Comparison of ENCODE assay signal across 10 mouse cellular contexts in the genomic region with DNA sequence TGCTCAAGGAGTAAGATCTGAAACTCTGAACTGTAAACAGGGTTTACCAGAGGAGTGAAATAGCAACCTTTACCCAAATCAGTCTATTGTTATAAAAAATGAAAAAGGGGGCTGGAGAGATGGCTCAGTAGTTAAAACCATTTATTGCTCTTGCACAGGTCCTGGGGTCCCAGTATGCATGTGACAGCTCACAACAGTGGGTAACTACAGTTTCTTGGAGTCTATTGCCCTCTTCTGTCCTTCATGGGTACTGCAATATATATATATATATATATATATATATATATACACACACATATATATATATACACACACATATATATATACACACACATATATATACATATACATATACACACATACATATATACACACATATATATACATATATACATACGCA. TPM values are rescaled to one million over a fixed set of nuclear protein-coding genes. Genes with fewer than 3 reads are reported as not detected.
DNase-seq lines count a peak whose midpoint lies in the region; ATAC-seq and TF ChIP-seq lines count a peak whose summit lies in the region.
"Had no signal": no experiment of that assay in that cellular context is flagged by ENCODE, and none has a peak within 500 bp of the region (broad histone marks: within the 10 kb centered on the region; RNA-seq: fewer than 3 reads in every experiment).

No protein-coding gene starts in this region.

- no peaks in the 10 kb centered on the region for H3K36me3 ChIP-seq in forebrain, postnatal 0 days (ENCODE audit: insufficient read depth)
- no peaks in the 10 kb centered on the region for H3K36me3 ChIP-seq in forebrain, embryonic 14.5 days (ENCODE audit: control insufficient read depth, insufficient read depth, low read length)

- DNase-seq in forebrain, postnatal 0 days, result peak; percentile 7
- DNase-seq in forebrain, embryonic 14.5 days (ENCODE audit: low spot score), result no peak
- no peak for DNase-seq in lung, adult 2 months
- no peak for DNase-seq in lung, postnatal 25 days (ENCODE audit: low spot score)
- peak; percentile 53 for DNase-seq in NIH3T3 (ENCODE audit: low read depth)
- DNase-seq in retina, postnatal 1 day, result peak; percentile 37
- DNase-seq in urinary bladder, adult 18-20 months (ENCODE audit: low spot score in 2 of 2), result no peak
- no peak for DNase-seq in kidney, adult 18-20 months
- DNase-seq: gastrocnemius, postnatal 25 days had no signal

- no peak overlapping the region for H3K27ac ChIP-seq in forebrain, postnatal 0 days (ENCODE audit: low read depth, low read length)
- no peak overlapping the region for H3K27ac ChIP-seq in forebrain, embryonic 14.5 days (ENCODE audit: low read depth, low read length)
- H3K27ac ChIP-seq: limb, embryonic 12.5 days had no signal

- WGBS in forebrain, postnatal 0 days, result 82% methylated on average over 1 of the region's 1 CpGs
- WGBS in forebrain, embryonic 14.5 days, result 79% methylated on average over 1 of the region's 1 CpGs
- 80% methylated on average over 1 of the region's 1 CpGs for WGBS in lung, adult 2 months

- no peaks in the 10 kb centered on the region for H3K27me3 ChIP-seq in forebrain, postnatal 0 days (ENCODE audit: insufficient read depth, low read length)
- H3K27me3 ChIP-seq in forebrain, embryonic 14.5 days (replicated peaks; ENCODE audit: control insufficient read depth, insufficient read depth, low read length), result no peaks in the 10 kb centered on the region
- H3K27me3 ChIP-seq: limb, embryonic 12.5 days had no signal

- ATAC-seq in forebrain, postnatal 0 days, result no peak
- ATAC-seq in forebrain, embryonic 14.5 days, result no peak

- no peak overlapping the region for H3K4me3 ChIP-seq in forebrain, postnatal 0 days (ENCODE audit: low read depth, low read length)
- H3K4me3 ChIP-seq in forebrain, embryonic 14.5 days (ENCODE audit: low read depth, low read length), result no peak overlapping the region
- H3K4me3 ChIP-seq in lung, adult 2 months (replicated peaks; ENCODE audit: extremely low read depth, low read depth, low read length), result no peak overlapping the region
- H3K4me3 ChIP-seq: limb, embryonic 12.5 days had no signal

- TF ChIP-seq CTCF in forebrain, postnatal 0 days (IDR thresholded peaks at IDR 0.05; ENCODE audit: low read depth), result peak; percentile 47
- TF ChIP-seq CTCF in lung, adult 2 months (IDR thresholded peaks at IDR 0.05; ENCODE audit: insufficient read depth, low read length), result peak; percentile 16; the same call in 1 of the 2 replicates

- H3K4me1 ChIP-seq in forebrain, postnatal 0 days (ENCODE audit: insufficient read depth), result peaks cover 22% of the 10 kb centered on the region; the same call in 1 of the 2 replicates
- H3K4me1 ChIP-seq in forebrain, embryonic 14.5 days (ENCODE audit: control insufficient read depth, insufficient read depth, low read length), result peaks cover 15% of the 10 kb centered on the region
- H3K4me1 ChIP-seq in lung, adult 2 months (ENCODE audit: control insufficient read depth, insufficient read depth, low read length), result peaks cover 4% of the 10 kb centered on the region

- H3K9me3 ChIP-seq in forebrain, postnatal 0 days (ENCODE audit: low read length), result no peaks in the 10 kb centered on the region
- H3K9me3 ChIP-seq in forebrain, embryonic 14.5 days (replicated peaks; ENCODE audit: control insufficient read depth, low read length), result no peaks in the 10 kb centered on the region
- H3K9me3 ChIP-seq: limb, embryonic 12.5 days had no signal

- TF ChIP-seq POLR2A in lung, adult 2 months (IDR thresholded peaks at IDR 0.05; ENCODE audit: borderline replicate concordance, extremely low read depth, low read depth, low read length), result no peak

- no peak overlapping the region for H3K4me2 ChIP-seq in forebrain, postnatal 0 days (ENCODE audit: low read depth)
- H3K4me2 ChIP-seq in forebrain, embryonic 14.5 days (ENCODE audit: low read length), result no peak overlapping the region

- H3K9ac ChIP-seq in forebrain, postnatal 0 days, result no peak overlapping the region
- no peak overlapping the region for H3K9ac ChIP-seq in forebrain, embryonic 14.5 days (ENCODE audit: low read length)
- H3K9ac ChIP-seq: limb, embryonic 12.5 days had no signal

RNA-seq across cellular contexts. Expression of a gene that starts 1.7 kb away (rescaled TPM):
- 5.2 and 6.6 TPM in 2 replicates for total RNA-seq in forebrain, postnatal 0 days (2014; rRNA removed)
- polyA plus RNA-seq in forebrain, postnatal 0 days (2015; fragmentation: Nextera tagmentation; extraction: Ambion mirVana), result 2.9 and 4.2 TPM in 2 replicates
- polyA plus RNA-seq in forebrain, embryonic 14.5 days (2014; fragmentation: Nextera tagmentation; extraction: Ambion mirVana), result 14.4 and 17.1 TPM in 2 replicates
- 5.3 and 8.4 TPM in 2 replicates for polyA plus RNA-seq in lung, adult 2 months (2012; rRNA removed)

RNA-seq across cellular contexts. Expression of a gene that starts 10.4 kb away (rescaled TPM):
- total RNA-seq in forebrain, postnatal 0 days (2014; rRNA removed), result 0.38 and 1.4 TPM in 2 replicates
- 0.73 and 1.1 TPM in 2 replicates for polyA plus RNA-seq in forebrain, postnatal 0 days (2015; fragmentation: Nextera tagmentation; extraction: Ambion mirVana)
- 0.56 and 0.90 TPM in 2 replicates for polyA plus RNA-seq in forebrain, embryonic 14.5 days (2014; fragmentation: Nextera tagmentation; extraction: Ambion mirVana)
- 2.2 and 21.5 TPM in 2 replicates for polyA plus RNA-seq in lung, adult 2 months (2012; rRNA removed)

RNA-seq across cellular contexts. Expression of a gene that starts 35.9 kb away (rescaled TPM):
- 1,524 and 2,855 TPM in 2 replicates for total RNA-seq in forebrain, postnatal 0 days (2014; rRNA removed)
- polyA plus RNA-seq in forebrain, postnatal 0 days (2015; fragmentation: Nextera tagmentation; extraction: Ambion mirVana), result 1,212 and 1,517 TPM in 2 replicates
- 1,359 and 1,743 TPM in 2 replicates for polyA plus RNA-seq in forebrain, embryonic 14.5 days (2014; fragmentation: Nextera tagmentation; extraction: Ambion mirVana)
- polyA plus RNA-seq in lung, adult 2 months (2012; rRNA removed), result 276 and 321 TPM in 2 replicates

Comparison
In these comparisons a context has a peak if more than half of its experiments do, and no peak if none do; other contexts are left out.
1. DNase-seq: peak in forebrain, postnatal 0 days (single experiment), NIH3T3 (single experiment) and retina, postnatal 1 day (single experiment); none in forebrain, embryonic 14.5 days (single experiment), lung, adult 2 months (single experiment), lung, postnatal 25 days (single experiment), urinary bladder, adult 18-20 months (0 of 2) and kidney, adult 18-20 months (single experiment).